Mouse (Mus musculus): ENCODE measurements around the gene 4930564D02Rik.

- TF ChIP-seq TAL1 (conservative IDR thresholded peaks at IDR 0.05; ENCODE audit: low read depth, low read length): no peak
- no peak for TF ChIP-seq CTCF (IDR thresholded peaks at IDR 0.05; ENCODE audit: low read depth, low read length)
- TF ChIP-seq GATA1 (IDR thresholded peaks at IDR 0.05; ENCODE audit: borderline replicate concordance, low read length): no peak
Observed at GRCm38 (mm10) chr3:105051103-105051502, 15.5 kb upstream of the 4930564D02Rik start.

Measured in G1E (cell line).